Mouse (Mus musculus): ENCODE measurements around the gene Vamp1. TPM values are rescaled to one million over a fixed set of nuclear protein-coding genes. Genes with fewer than 3 reads are reported as not detected.
A peak's percentile ranks its signal among the peaks of the same experiment; 100 is the strongest.

Gene Vamp1
- polyA plus RNA-seq, 1 experiment from 2014 or later, result 5.4 TPM

Small RNA genes within 50 kb of the gene (microRNA-seq; reads per million reads assigned to microRNA genes)
- gene Mir3098 (2.7 reads per million, percentile 1 among the genes with 10 or more reads in this experiment), gene Mir8113 (not detected)

Other genes with a start within 250 kb of the Vamp1 start
- gene Pianp, start 218.9 kb upstream of the Vamp1 start, polyA plus RNA-seq (2015; fragmentation: Nextera tagmentation; extraction: Ambion mirVana), result 13.0 and 16.1 TPM in 2 replicates
- 18.1 and 19.9 TPM in 2 replicates for gene Zfp384, start 206.4 kb upstream of the Vamp1 start, polyA plus RNA-seq (2015; fragmentation: Nextera tagmentation; extraction: Ambion mirVana)
- 190 and 200 TPM in 2 replicates for gene Ing4, start 175.8 kb upstream of the Vamp1 start, polyA plus RNA-seq (2015; fragmentation: Nextera tagmentation; extraction: Ambion mirVana)
- 19.1 and 20.9 TPM in 2 replicates for gene Acrbp, start 165.9 kb upstream of the Vamp1 start, polyA plus RNA-seq (2015; fragmentation: Nextera tagmentation; extraction: Ambion mirVana)
- gene Lpar5, start 147.6 kb upstream of the Vamp1 start, polyA plus RNA-seq (2015; fragmentation: Nextera tagmentation; extraction: Ambion mirVana), result 0.38 and 0.44 TPM in 2 replicates
- gene Chd4, start 119.6 kb upstream of the Vamp1 start, polyA plus RNA-seq (2015; fragmentation: Nextera tagmentation; extraction: Ambion mirVana), result 114 and 119 TPM in 2 replicates
- 49.1 and 58.3 TPM in 2 replicates for gene Nop2, start 83.6 kb upstream of the Vamp1 start, polyA plus RNA-seq (2015; fragmentation: Nextera tagmentation; extraction: Ambion mirVana)
- gene Iffo1, start 70.3 kb upstream of the Vamp1 start, polyA plus RNA-seq (2015; fragmentation: Nextera tagmentation; extraction: Ambion mirVana), result 11.9 and 14.4 TPM in 2 replicates
- 1,974 and 2,008 TPM in 2 replicates for gene Gapdh, start 49.1 kb upstream of the Vamp1 start, polyA plus RNA-seq (2015; fragmentation: Nextera tagmentation; extraction: Ambion mirVana)
- gene Ncapd2, start 23.9 kb upstream of the Vamp1 start, polyA plus RNA-seq (2015; fragmentation: Nextera tagmentation; extraction: Ambion mirVana), result 146 and 153 TPM in 2 replicates
- gene Mrpl51, start 23.8 kb upstream of the Vamp1 start, polyA plus RNA-seq (2015; fragmentation: Nextera tagmentation; extraction: Ambion mirVana), result 193 and 202 TPM in 2 replicates
- gene Tapbpl, start 16.3 kb downstream of the Vamp1 start, polyA plus RNA-seq (2015; fragmentation: Nextera tagmentation; extraction: Ambion mirVana), result 2.2 and 3.1 TPM in 2 replicates
- gene Cd27, start 21.5 kb downstream of the Vamp1 start, polyA plus RNA-seq (2015; fragmentation: Nextera tagmentation; extraction: Ambion mirVana), result 1.5 and 2.0 TPM in 2 replicates
- gene Tuba3a, start 70.5 kb downstream of the Vamp1 start, polyA plus RNA-seq (2015; fragmentation: Nextera tagmentation; extraction: Ambion mirVana), result not detected in 2 replicates
- 10.2 and 12.3 TPM in 2 replicates for gene Ltbr, start 98.3 kb downstream of the Vamp1 start, polyA plus RNA-seq (2015; fragmentation: Nextera tagmentation; extraction: Ambion mirVana)
- gene Scnn1a, start 105.1 kb downstream of the Vamp1 start, polyA plus RNA-seq (2015; fragmentation: Nextera tagmentation; extraction: Ambion mirVana), result 0.13 and 0.26 TPM in 2 replicates
- 12.8 and 13.8 TPM in 2 replicates for gene Tnfrsf1a, start 133.8 kb downstream of the Vamp1 start, polyA plus RNA-seq (2015; fragmentation: Nextera tagmentation; extraction: Ambion mirVana)
- 0.08 and 0.09 TPM in 2 replicates for gene Plekhg6, start 165.2 kb downstream of the Vamp1 start, polyA plus RNA-seq (2015; fragmentation: Nextera tagmentation; extraction: Ambion mirVana)